7 mouse cellular contexts compared by ENCODE assay signal in genomic region chr13:90922751-90923612, GRCm38 (mm10). TPM values are rescaled to one million over a fixed set of nuclear protein-coding genes. Genes with fewer than 3 reads are reported as not detected.
DNase-seq lines count a peak whose midpoint lies in the region; ATAC-seq lines count a peak whose summit lies in the region.

Rps23 (plus strand) TSS chr13:90922958.

- H3K4me1 ChIP-seq in embryonic facial prominence, embryonic 11.5 days (ENCODE audit: control insufficient read depth, insufficient read depth, low read length): no peaks in the 10 kb centered on the region
- H3K4me1 ChIP-seq in limb, embryonic 10.5 days: no peaks in the 10 kb centered on the region
- H3K4me1 ChIP-seq in midbrain, embryonic 13.5 days (replicated peaks): peaks cover 10% of the 10 kb centered on the region

- H3K9ac ChIP-seq in embryonic facial prominence, embryonic 11.5 days (replicated peaks; ENCODE audit: low read length): peak within 1 kb of the TSS; percentile 94
- peak within 1 kb of the TSS; percentile 92 for H3K9ac ChIP-seq in midbrain, embryonic 13.5 days (replicated peaks)

- under 1% methylated on average over 57 of the region's 57 CpGs for WGBS in embryonic facial prominence, embryonic 11.5 days
- under 1% methylated on average over 57 of the region's 57 CpGs for WGBS in limb, embryonic 10.5 days
- WGBS in midbrain, embryonic 13.5 days: under 1% methylated on average over 56 of the region's 57 CpGs

- no peaks in the 10 kb centered on the region for H3K27me3 ChIP-seq in embryonic facial prominence, embryonic 11.5 days (ENCODE audit: control insufficient read depth, insufficient read depth, low read length)
- no peaks in the 10 kb centered on the region for H3K27me3 ChIP-seq in limb, embryonic 10.5 days (ENCODE audit: low read depth, poor library complexity, severe bottlenecking)
- H3K27me3 ChIP-seq in midbrain, embryonic 13.5 days: no peaks in the 10 kb centered on the region

- H3K4me3 ChIP-seq in embryonic facial prominence, embryonic 11.5 days (ENCODE audit: low read depth, low read length): peak within 1 kb of the TSS; percentile 79
- peak within 1 kb of the TSS; percentile 83 for H3K4me3 ChIP-seq in limb, embryonic 10.5 days
- H3K4me3 ChIP-seq in midbrain, embryonic 13.5 days (replicated peaks): peak within 1 kb of the TSS; percentile 78

- peak; percentile 98 for ATAC-seq in embryonic facial prominence, embryonic 11.5 days (replicated peaks; ENCODE audit: insufficient number of reproducible peaks, low FRiP score, low TSS enrichment, low read depth)
- peak; percentile 89 for ATAC-seq in granulocyte monocyte progenitor cell, adult 5-6 weeks (replicated peaks; ENCODE audit: poor library complexity, severe bottlenecking)
- peak; percentile 98 for ATAC-seq in midbrain, embryonic 13.5 days

- peak within 1 kb of the TSS; percentile 62; the same call in 1 of the 2 replicates for H3K27ac ChIP-seq in embryonic facial prominence, embryonic 11.5 days (replicated peaks; ENCODE audit: low read depth, low read length)
- H3K27ac ChIP-seq in limb, embryonic 10.5 days: peak within 1 kb of the TSS; percentile 97
- H3K27ac ChIP-seq in midbrain, embryonic 13.5 days: peak within 1 kb of the TSS; percentile 75

- peak; percentile 94 for DNase-seq in adrenal gland, postnatal 14 days
- peak; percentile 95 for DNase-seq in embryonic facial prominence, embryonic 11.5 days (ENCODE audit: low spot score)
- DNase-seq in kidney, adult 11 months: peak; percentile 88
- DNase-seq in limb, embryonic 10.5 days (ENCODE audit: low spot score): peak; percentile 93
- peak; percentile 93 for DNase-seq in spleen, adult 12 weeks (ENCODE audit: low spot score)

- H3K36me3 ChIP-seq in embryonic facial prominence, embryonic 11.5 days (replicated peaks; ENCODE audit: control insufficient read depth, insufficient read depth, low read depth, low read length): peaks cover 10% of the 10 kb centered on the region; the same call in 1 of the 2 replicates
- H3K36me3 ChIP-seq in limb, embryonic 10.5 days: peaks cover 39% of the 10 kb centered on the region
- H3K36me3 ChIP-seq in midbrain, embryonic 13.5 days: peaks cover 31% of the 10 kb centered on the region

- peak within 1 kb of the TSS; percentile 58 for H3K4me2 ChIP-seq in embryonic facial prominence, embryonic 11.5 days (ENCODE audit: low read depth, low read length)
- peak within 1 kb of the TSS; percentile 73 for H3K4me2 ChIP-seq in midbrain, embryonic 13.5 days (replicated peaks)

- no peaks in the 10 kb centered on the region for H3K9me3 ChIP-seq in embryonic facial prominence, embryonic 11.5 days (replicated peaks; ENCODE audit: control insufficient read depth, low read length)
- no peaks in the 10 kb centered on the region for H3K9me3 ChIP-seq in limb, embryonic 10.5 days (replicated peaks)
- H3K9me3 ChIP-seq in midbrain, embryonic 13.5 days: no peaks in the 10 kb centered on the region

RNA-seq across cellular contexts. Expression of gene Rps23, which starts in this region (rescaled TPM):
- 472 and 553 TPM in 2 replicates for total RNA-seq in adrenal gland, postnatal 14 days (2021)
- polyA plus RNA-seq in embryonic facial prominence, embryonic 11.5 days (2014; fragmentation: Nextera tagmentation; extraction: Ambion mirVana): 245 and 289 TPM in 2 replicates
- 4,007 and 4,325 TPM in 2 replicates for total RNA-seq in granulocyte monocyte progenitor cell, adult 5-6 weeks (2014; fragmentation: Nextera tagmentation)
- total RNA-seq in granulocyte monocyte progenitor cell, adult 5-6 weeks (2017): 2,405 and 2,818 TPM in 2 replicates
- polyA plus RNA-seq in limb, embryonic 10.5 days (2016; fragmentation: Nextera tagmentation; extraction: Ambion mirVana): 214 and 252 TPM in 2 replicates
- 139 and 147 TPM in 2 replicates for polyA plus RNA-seq in midbrain, embryonic 13.5 days (2015; fragmentation: Nextera tagmentation; extraction: Ambion mirVana)

Comparison
In these comparisons a context has a peak if more than half of its experiments do, and no peak if none do; other contexts are left out.
1. Peak in every context shown above with its lines: DNase-seq, ATAC-seq, H3K4me3 ChIP-seq and H3K27ac ChIP-seq.